Mouse (Mus musculus) testis, adult 2 months (tissue): Measurements from ENCODE around the gene Ddn.

Experiments used
- CTCF ChIP-seq: fragments of 200-500 bp; IDR thresholded peaks from 2 replicates; pipeline ENCODE4 v1.5.1; 2012; ENCODE audit warnings: low read depth, mild to moderate bottlenecking, inconsistent platforms, low read length, moderate library complexity; ENCODE audit not compliant: control insufficient read depth, insufficient read depth, insufficient replicate concordance
- POLR2A ChIP-seq: fragments of 200-500 bp; IDR thresholded peaks from 2 replicates; pipeline ENCODE4 v1.6.1; 2012; ENCODE audit warnings: low read depth, mild to moderate bottlenecking, inconsistent platforms, low read length, moderate library complexity; ENCODE audit not compliant: control insufficient read depth

GRCm38 (mm10) chr15:98852071-98852470, 42.8 kb upstream of the Ddn start:
- TF ChIP-seq CTCF: no peak
- no peak for TF ChIP-seq POLR2A
